9 mouse cellular contexts compared by ENCODE assay signal in genomic region chr14:34540685-34541162, GRCm38 (mm10). TPM values are rescaled to one million over a fixed set of nuclear protein-coding genes. Genes with fewer than 3 reads are reported as not detected.
DNase-seq lines count a peak whose midpoint lies in the region; ATAC-seq and TF ChIP-seq lines count a peak whose summit lies in the region.
"Had no signal": no experiment of that assay in that cellular context is flagged by ENCODE, and none has a peak within 500 bp of the region (broad histone marks: within the 10 kb centered on the region; RNA-seq: fewer than 3 reads in every experiment).

No protein-coding gene starts in this region.

- no peaks in the 10 kb centered on the region for H3K4me1 ChIP-seq in lung, adult 2 months (ENCODE audit: control insufficient read depth, insufficient read depth, low read length)
- H3K4me1 ChIP-seq in forebrain, embryonic 11.5 days (replicated peaks; ENCODE audit: control insufficient read depth, insufficient read depth, low read length): 0 out of 2 replicates have a peak, but pooled peaks cover 2% of the 10 kb centered on the region
- peaks cover 8% of the 10 kb centered on the region; the same call in 1 of the 2 replicates for H3K4me1 ChIP-seq in limb, embryonic 12.5 days (replicated peaks)

- no peaks in the 10 kb centered on the region for H3K36me3 ChIP-seq in forebrain, embryonic 11.5 days (ENCODE audit: control insufficient read depth, insufficient read depth, low read length)
- no peaks in the 10 kb centered on the region for H3K36me3 ChIP-seq in limb, embryonic 12.5 days
- H3K36me3 ChIP-seq: G1E had no signal

- 0 out of 2 replicates have a peak overlapping the region, but pooled peaks have one; percentile 8 for H3K4me2 ChIP-seq in forebrain, embryonic 11.5 days (ENCODE audit: low read depth, low read length, severe bottlenecking)
- H3K4me2 ChIP-seq in limb, embryonic 12.5 days: peak overlapping the region; percentile 23; the same call in 1 of the 2 replicates

- no peaks in the 10 kb centered on the region for H3K27me3 ChIP-seq in forebrain, embryonic 11.5 days (ENCODE audit: control insufficient read depth, insufficient read depth, low read length)
- H3K27me3 ChIP-seq in limb, embryonic 12.5 days: 0 out of 2 replicates have a peak, but pooled peaks cover 2% of the 10 kb centered on the region

- 19% methylated on average over 17 of the region's 17 CpGs for WGBS in lung, adult 2 months
- WGBS in forebrain, embryonic 11.5 days: 15% methylated on average over 17 of the region's 17 CpGs
- 11% methylated on average over 17 of the region's 17 CpGs for WGBS in limb, embryonic 12.5 days

- DNase-seq in lung, adult 18-20 months: peak; percentile 39 to 49
- no peak for DNase-seq in lung, adult 2 months
- peak; percentile 55 for DNase-seq in forebrain, embryonic 11.5 days (ENCODE audit: low spot score)
- peak; percentile 56 for DNase-seq in heart, postnatal 25 days (ENCODE audit: low spot score)
- DNase-seq in retina, postnatal 1 day: peak; percentile 79
- no peak for DNase-seq in spleen, adult 12 weeks (ENCODE audit: low spot score)
- no peak for DNase-seq in adrenal gland, adult 8-10 months

- TF ChIP-seq POLR2A in lung, adult 2 months (IDR thresholded peaks at IDR 0.05; ENCODE audit: borderline replicate concordance, extremely low read depth, low read depth, low read length): no peak

- intact Hi-C loops in heart, postnatal 25 days (cut with DNase I): no loop called here

- H3K9me3 ChIP-seq in forebrain, embryonic 11.5 days (ENCODE audit: control insufficient read depth, low read length): no peaks in the 10 kb centered on the region
- no peaks in the 10 kb centered on the region for H3K9me3 ChIP-seq in limb, embryonic 12.5 days
- H3K9me3 ChIP-seq: G1E had no signal

- ATAC-seq in forebrain, embryonic 11.5 days (replicated peaks; ENCODE audit: low FRiP score): peak; percentile 51; the same call in 1 of the 2 replicates
- ATAC-seq in limb, embryonic 12.5 days (ENCODE audit: insufficient number of reproducible peaks, insufficient read depth, low FRiP score, low TSS enrichment, low read depth): peak; percentile 45; the same call in 1 of the 2 replicates

- H3K27ac ChIP-seq in forebrain, embryonic 11.5 days (ENCODE audit: low read depth, low read length): no peak overlapping the region
- peak overlapping the region; percentile 66; the same call in 1 of the 2 replicates for H3K27ac ChIP-seq in limb, embryonic 12.5 days

- no peak for TF ChIP-seq CTCF in lung, adult 2 months (IDR thresholded peaks at IDR 0.05; ENCODE audit: insufficient read depth, low read length)

- H3K4me3 ChIP-seq in lung, adult 2 months (replicated peaks; ENCODE audit: extremely low read depth, low read depth, low read length): no peak overlapping the region
- H3K4me3 ChIP-seq in forebrain, embryonic 11.5 days (ENCODE audit: low read depth, low read length): no peak overlapping the region
- H3K4me3 ChIP-seq in limb, embryonic 12.5 days (replicated peaks): no peak overlapping the region

- H3K9ac ChIP-seq in forebrain, embryonic 11.5 days (ENCODE audit: low read length): no peak overlapping the region
- H3K9ac ChIP-seq in limb, embryonic 12.5 days (replicated peaks): no peak overlapping the region

RNA-seq across cellular contexts. Expression of gene 9230112D13Rik, which starts 18.1 kb away (rescaled TPM):
- not detected in 2 replicates for polyA plus RNA-seq in lung, adult 2 months (2012; rRNA removed)
- polyA plus RNA-seq in forebrain, embryonic 11.5 days (2014; fragmentation: Nextera tagmentation; extraction: Ambion mirVana): not detected in 2 replicates
- not detected for total RNA-seq in heart, postnatal 25 days (2021)
- polyA plus RNA-seq in limb, embryonic 12.5 days (2016; fragmentation: Nextera tagmentation; extraction: Ambion mirVana): not detected in 2 replicates
- total RNA-seq in adrenal gland, adult 8-10 months (2022): not detected
- total RNA-seq: G1E had no signal
- polyA plus RNA-seq: G1E had no signal

RNA-seq across cellular contexts. Expression of gene Bmpr1a, which starts 37.6 kb away (rescaled TPM):
- polyA plus RNA-seq in lung, adult 2 months (2012; rRNA removed): 7.5 and 15.3 TPM in 2 replicates
- 56.0 and 60.4 TPM in 2 replicates for polyA plus RNA-seq in forebrain, embryonic 11.5 days (2014; fragmentation: Nextera tagmentation; extraction: Ambion mirVana)
- 10 to 100 TPM; 71.8 to 77.5 TPM for total RNA-seq in heart, postnatal 25 days (2021)
- polyA plus RNA-seq in limb, embryonic 12.5 days (2016; fragmentation: Nextera tagmentation; extraction: Ambion mirVana): 67.4 and 74.3 TPM in 2 replicates
- 10 to 100 TPM; 60.5 to 74.7 (median 67.1) TPM for total RNA-seq in adrenal gland, adult 8-10 months (2022)
- polyA plus RNA-seq: G1E had no signal

RNA-seq across cellular contexts. Expression of gene Ldb3, which starts 47.8 kb away (rescaled TPM):
- 26.6 and 81.2 TPM in 2 replicates for polyA plus RNA-seq in lung, adult 2 months (2012; rRNA removed)
- polyA plus RNA-seq in forebrain, embryonic 11.5 days (2014; fragmentation: Nextera tagmentation; extraction: Ambion mirVana): not detected in 2 replicates
- total RNA-seq in heart, postnatal 25 days (2021): 1,000 to 10,000 TPM; 1,007 to 1,096 TPM
- 1.9 and 3.3 TPM in 2 replicates for polyA plus RNA-seq in limb, embryonic 12.5 days (2016; fragmentation: Nextera tagmentation; extraction: Ambion mirVana)
- under 1 TPM; 0.35 to 0.98 (median 0.69) TPM for total RNA-seq in adrenal gland, adult 8-10 months (2022)
- polyA plus RNA-seq: G1E had no signal

RNA-seq across cellular contexts. Expression of gene Opn4, which starts 59.2 kb away (rescaled TPM):
- polyA plus RNA-seq in lung, adult 2 months (2012; rRNA removed): 0.22 TPM in 1 of 2 replicates, not detected in the other
- 0.12 and 0.84 TPM in 2 replicates for polyA plus RNA-seq in forebrain, embryonic 11.5 days (2014; fragmentation: Nextera tagmentation; extraction: Ambion mirVana)
- total RNA-seq in heart, postnatal 25 days (2021): 1 to 10 TPM; 2.6 to 2.9 TPM
- polyA plus RNA-seq in limb, embryonic 12.5 days (2016; fragmentation: Nextera tagmentation; extraction: Ambion mirVana): 0.10 TPM in 1 of 2 replicates, not detected in the other
- total RNA-seq in adrenal gland, adult 8-10 months (2022): under 1 TPM in 2 of 4 experiments, not detected in 2; 0.14 to 0.23 TPM
- polyA plus RNA-seq: G1E had no signal

Comparison
In these comparisons a context has a peak if more than half of its experiments do, and no peak if none do; other contexts are left out.
1. DNase-seq: peak in lung, adult 18-20 months (2 of 2), forebrain, embryonic 11.5 days (single experiment), heart, postnatal 25 days (single experiment) and retina, postnatal 1 day (single experiment); none in lung, adult 2 months (single experiment), spleen, adult 12 weeks (single experiment) and adrenal gland, adult 8-10 months (single experiment).